Mouse (Mus musculus) embryonic facial prominence, embryonic 11.5 days (tissue): ENCODE data around the gene Gm10031. TPM values are rescaled to one million over a fixed set of nuclear protein-coding genes. Genes with fewer than 3 reads are reported as not detected.

Experiments used
- polyA plus RNA-seq: library from polyadenylated mRNA; unstranded; fragments of >200 nt; fragmentation: Nextera tagmentation; extraction: Ambion mirVana; gene quantifications from 2 replicates; pipeline ENCODE4 v1.2.1, GENCODE M21; 2014

Gene Gm10031
- polyA plus RNA-seq, 1 experiment from 2014 or later, result 0.32 TPM

Other genes with a start within 250 kb of the Gm10031 start
- gene Tdrd5, start 220.3 kb upstream of the Gm10031 start, polyA plus RNA-seq, result 0.25 and 0.54 TPM in 2 replicates
- not detected in 2 replicates for gene Nphs2, start 213.3 kb upstream of the Gm10031 start, polyA plus RNA-seq
- gene Gm2000, start 158.0 kb upstream of the Gm10031 start, polyA plus RNA-seq, result 1,047 and 1,116 TPM in 2 replicates
- 0.21 TPM in 1 of 2 replicates, not detected in the other for gene Axdnd1, start 102.9 kb upstream of the Gm10031 start, polyA plus RNA-seq
- 25.3 and 31.5 TPM in 2 replicates for gene Soat1, start 49.7 kb upstream of the Gm10031 start, polyA plus RNA-seq
- 3.9 and 4.9 TPM in 2 replicates for gene Abl2, start 34.8 kb downstream of the Gm10031 start, polyA plus RNA-seq
- gene Tor3a, start 150.3 kb downstream of the Gm10031 start, polyA plus RNA-seq, result 3.3 and 4.0 TPM in 2 replicates
- gene Fam20b, start 195.1 kb downstream of the Gm10031 start, polyA plus RNA-seq, result 20.9 and 24.0 TPM in 2 replicates